Mouse (Mus musculus): ENCODE results near the gene Tent5b. TPM values are rescaled to one million over a fixed set of nuclear protein-coding genes. Genes with fewer than 3 reads are reported as not detected.

The Tent5b gene
- polyA plus RNA-seq (2015; fragmentation: Nextera tagmentation; extraction: Ambion mirVana): 1.0 and 1.3 TPM in 2 replicates

DNA sequence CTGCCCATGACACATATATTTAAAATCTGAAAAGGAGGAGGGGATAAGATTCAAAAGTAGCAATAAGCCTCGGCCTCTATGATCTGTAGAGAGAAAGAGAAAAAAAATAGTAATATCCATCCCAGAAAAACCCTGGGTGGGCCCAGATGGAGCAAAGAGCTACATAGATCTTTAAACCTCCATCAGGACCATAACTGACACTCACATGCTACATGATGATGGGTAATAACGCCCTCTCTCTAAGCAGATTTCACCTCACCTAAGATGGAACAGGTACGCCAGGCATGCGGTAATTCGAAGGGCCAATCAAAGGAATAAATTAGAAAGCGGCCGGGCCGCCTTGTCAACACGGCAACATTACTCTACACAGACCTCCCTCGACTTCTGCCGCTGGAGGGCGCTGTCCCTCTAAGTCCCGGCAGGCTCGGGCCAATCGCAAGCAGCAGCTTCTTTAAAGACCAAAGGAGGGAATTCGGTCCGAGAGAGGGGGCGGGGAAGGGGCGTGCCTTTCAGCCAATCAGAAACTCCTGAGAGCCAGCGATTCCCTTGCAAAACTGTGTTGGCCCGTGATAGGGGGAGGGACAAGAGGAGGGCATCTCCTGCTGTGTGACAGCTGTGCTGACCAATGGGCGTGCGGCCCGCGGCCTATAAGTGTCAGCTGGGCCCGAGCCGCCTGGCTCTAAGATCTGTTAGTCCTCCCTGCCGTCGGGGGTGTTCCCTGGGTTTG lies at the start of gene Tent5b:
Gene Tent5b, plus strand, starts transcription at position 675 of the 727 bp plus-strand sequence.
- WGBS: 3% methylated on average over 29 of the region's 29 CpGs

DNA sequence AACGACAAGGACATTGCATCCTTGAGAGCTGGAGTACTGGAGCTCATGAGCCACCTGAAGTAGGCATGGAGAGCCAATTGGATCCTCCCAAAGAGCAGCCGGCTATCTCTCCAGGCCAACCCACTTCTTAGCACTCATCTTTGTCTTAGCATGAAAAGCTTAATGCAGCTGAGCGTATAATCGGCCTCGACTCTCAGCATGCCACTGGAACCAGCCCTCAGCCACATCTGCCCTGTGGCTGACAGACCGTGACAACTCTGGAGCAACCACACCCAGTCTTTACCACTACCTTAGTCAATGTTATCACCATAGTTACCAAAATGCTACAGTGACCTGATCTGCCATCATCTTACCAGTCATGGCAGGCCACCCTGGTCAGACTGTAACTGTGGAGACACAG lies 48.4 kb upstream of the Tent5b start:
- no peak for ATAC-seq (replicated peaks; ENCODE audit: extremely low read depth, insufficient read depth, low FRiP score)
- Histone ChIP-seq H3K4me1 (ENCODE audit: control insufficient read depth, insufficient read depth, low read length) (no peaks in the 10 kb centered on the region), H3K9ac (ENCODE audit: low read length) (no peak overlapping the region), H3K4me3 (ENCODE audit: low read length) (no peak overlapping the region), H3K9me3 (replicated peaks; ENCODE audit: control insufficient read depth, low read length) (no peaks in the 10 kb centered on the region), H3K27me3 (ENCODE audit: control insufficient read depth, insufficient read depth, low read length) (no peaks in the 10 kb centered on the region), H3K27ac (ENCODE audit: low read length) (no peak overlapping the region), H3K4me2 (ENCODE audit: low read depth, low read length) (no peak overlapping the region), H3K36me3 (ENCODE audit: control insufficient read depth, insufficient read depth) (no peaks in the 10 kb centered on the region)
- WGBS: 79% methylated on average over 6 of the region's 6 CpGs

More for the DNA sequence above, at the start of gene Tent5b:
- ATAC-seq (replicated peaks; ENCODE audit: extremely low read depth, insufficient read depth, low FRiP score): peak; percentile 98
- no peaks in the 10 kb centered on the region for H3K36me3 ChIP-seq (ENCODE audit: control insufficient read depth, insufficient read depth)
- H3K27me3 ChIP-seq (ENCODE audit: control insufficient read depth, insufficient read depth, low read length): peaks cover 32% of the 10 kb centered on the region
- H3K9me3 ChIP-seq (replicated peaks; ENCODE audit: control insufficient read depth, low read length): no peaks in the 10 kb centered on the region
- peak within 1 kb of the TSS; percentile 79 for H3K4me2 ChIP-seq (ENCODE audit: low read depth, low read length)
- H3K9ac ChIP-seq (ENCODE audit: low read length): peak within 1 kb of the TSS; percentile 68
- H3K4me1 ChIP-seq (ENCODE audit: control insufficient read depth, insufficient read depth, low read length): peaks cover 18% of the 10 kb centered on the region
- no peak within 1 kb of the TSS for H3K27ac ChIP-seq (ENCODE audit: low read length)
- peak within 1 kb of the TSS; percentile 58 for H3K4me3 ChIP-seq (ENCODE audit: low read length)

GRCm38 (mm10) chr4:133432560-133433171 lies 47.3 kb upstream of the Tent5b start:
- Histone ChIP-seq H3K4me3 (ENCODE audit: low read length) (no peak overlapping the region), H3K36me3 (ENCODE audit: control insufficient read depth, insufficient read depth) (no peaks in the 10 kb centered on the region), H3K4me2 (ENCODE audit: low read depth, low read length) (peak overlapping the region; percentile 6; the same call in 1 of the 2 replicates), H3K9ac (ENCODE audit: low read length) (no peak overlapping the region), H3K27ac (ENCODE audit: low read length) (no peak overlapping the region), H3K4me1 (ENCODE audit: control insufficient read depth, insufficient read depth, low read length) (no peaks in the 10 kb centered on the region), H3K9me3 (replicated peaks; ENCODE audit: control insufficient read depth, low read length) (no peaks in the 10 kb centered on the region), H3K27me3 (ENCODE audit: control insufficient read depth, insufficient read depth, low read length) (no peaks in the 10 kb centered on the region)
- no peak for ATAC-seq (replicated peaks; ENCODE audit: extremely low read depth, insufficient read depth, low FRiP score)
- WGBS: 18% methylated on average over 17 of the region's 17 CpGs

DNA sequence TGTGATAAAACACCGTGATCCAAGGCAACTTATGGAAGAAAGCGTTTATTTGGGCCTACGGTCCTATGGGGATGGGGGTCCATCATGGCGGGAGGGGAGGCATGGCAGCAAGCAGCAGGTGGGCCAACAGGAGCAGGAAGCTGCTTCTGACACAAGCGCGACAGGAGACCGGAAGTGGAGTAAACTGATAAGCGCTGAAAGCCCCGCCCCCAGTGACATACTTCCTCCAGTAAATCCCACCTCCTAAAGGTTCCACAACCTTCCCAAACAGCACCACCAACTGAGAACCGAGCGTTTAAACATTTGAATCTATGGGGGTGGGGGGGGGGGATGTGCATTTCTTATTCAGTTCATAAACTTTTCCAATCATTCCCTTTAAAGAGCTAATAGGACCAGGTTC lies 44.0 kb upstream of the Tent5b start:
- 81% methylated on average over 11 of the region's 11 CpGs for WGBS
- H3K4me3 ChIP-seq (ENCODE audit: low read length): no peak overlapping the region
- ATAC-seq (replicated peaks; ENCODE audit: extremely low read depth, insufficient read depth, low FRiP score): no peak
- H3K4me2 ChIP-seq (ENCODE audit: low read depth, low read length): no peak overlapping the region
- H3K9me3 ChIP-seq (replicated peaks; ENCODE audit: control insufficient read depth, low read length): no peaks in the 10 kb centered on the region
- H3K36me3 ChIP-seq (ENCODE audit: control insufficient read depth, insufficient read depth): no peaks in the 10 kb centered on the region
- H3K27me3 ChIP-seq (ENCODE audit: control insufficient read depth, insufficient read depth, low read length): no peaks in the 10 kb centered on the region
- H3K9ac ChIP-seq (ENCODE audit: low read length): no peak overlapping the region
- no peak overlapping the region for H3K27ac ChIP-seq (ENCODE audit: low read length)
- peaks cover 12% of the 10 kb centered on the region for H3K4me1 ChIP-seq (ENCODE audit: control insufficient read depth, insufficient read depth, low read length)

- H3K9ac ChIP-seq (ENCODE audit: low read length): 0 out of 2 replicates have a peak overlapping the region, but pooled peaks have one; percentile 22
- 11% methylated on average over 17 of the region's 17 CpGs for WGBS
- H3K9me3 ChIP-seq (replicated peaks; ENCODE audit: control insufficient read depth, low read length): no peaks in the 10 kb centered on the region
- H3K4me1 ChIP-seq (ENCODE audit: control insufficient read depth, insufficient read depth, low read length): peaks cover 12% of the 10 kb centered on the region
- 0 out of 2 replicates have a peak, but pooled peaks have one; percentile 37 for ATAC-seq (replicated peaks; ENCODE audit: extremely low read depth, insufficient read depth, low FRiP score)
- no peaks in the 10 kb centered on the region for H3K36me3 ChIP-seq (ENCODE audit: control insufficient read depth, insufficient read depth)
- peak overlapping the region; percentile 1; the same call in 1 of the 2 replicates for H3K4me3 ChIP-seq (ENCODE audit: low read length)
- H3K4me2 ChIP-seq (ENCODE audit: low read depth, low read length): peak overlapping the region; percentile 54
- no peak overlapping the region for H3K27ac ChIP-seq (ENCODE audit: low read length)
- H3K27me3 ChIP-seq (ENCODE audit: control insufficient read depth, insufficient read depth, low read length): no peaks in the 10 kb centered on the region
Observed at GRCm38 (mm10) chr4:133439460-133440376, 40.2 kb upstream of the Tent5b start.

DNA sequence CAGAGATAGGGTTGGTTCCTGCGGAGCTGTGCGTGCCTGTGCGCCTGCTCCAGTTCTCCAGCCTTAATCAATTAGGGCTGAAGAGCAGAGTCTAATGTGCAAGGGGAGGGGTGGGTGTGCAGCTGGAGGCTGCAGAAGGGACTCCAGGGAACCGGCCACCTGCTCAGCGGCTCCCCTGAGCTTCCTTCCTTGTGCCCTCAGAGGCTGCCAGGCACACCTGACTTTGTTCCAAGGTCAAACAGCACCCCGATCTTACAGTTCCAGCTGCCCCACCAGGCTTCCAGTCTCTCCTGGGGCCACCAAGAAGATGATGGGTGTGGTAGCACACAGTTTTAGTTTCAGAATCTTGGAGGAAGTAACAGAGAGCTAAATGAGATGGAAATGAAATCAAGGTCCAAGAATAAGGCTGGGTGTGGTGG lies 39.5 kb upstream of the Tent5b start:
- 0 out of 2 replicates have a peak overlapping the region, but pooled peaks have one; percentile 22 for H3K9ac ChIP-seq (ENCODE audit: low read length)
- no peaks in the 10 kb centered on the region for H3K36me3 ChIP-seq (ENCODE audit: control insufficient read depth, insufficient read depth)
- H3K27me3 ChIP-seq (ENCODE audit: control insufficient read depth, insufficient read depth, low read length): no peaks in the 10 kb centered on the region
- H3K9me3 ChIP-seq (replicated peaks; ENCODE audit: control insufficient read depth, low read length): no peaks in the 10 kb centered on the region
- H3K4me3 ChIP-seq (ENCODE audit: low read length): peak overlapping the region; percentile 1; the same call in 1 of the 2 replicates
- no peak overlapping the region for H3K27ac ChIP-seq (ENCODE audit: low read length)
- peak overlapping the region; percentile 54 for H3K4me2 ChIP-seq (ENCODE audit: low read depth, low read length)
- ATAC-seq (replicated peaks; ENCODE audit: extremely low read depth, insufficient read depth, low FRiP score): no peak
- 10% methylated on average over 6 of the region's 6 CpGs for WGBS
- H3K4me1 ChIP-seq (ENCODE audit: control insufficient read depth, insufficient read depth, low read length): peaks cover 12% of the 10 kb centered on the region

- ATAC-seq (replicated peaks; ENCODE audit: extremely low read depth, insufficient read depth, low FRiP score): no peak
Observed at GRCm38 (mm10) chr4:133442194-133442593, 37.7 kb upstream of the Tent5b start.

DNA sequence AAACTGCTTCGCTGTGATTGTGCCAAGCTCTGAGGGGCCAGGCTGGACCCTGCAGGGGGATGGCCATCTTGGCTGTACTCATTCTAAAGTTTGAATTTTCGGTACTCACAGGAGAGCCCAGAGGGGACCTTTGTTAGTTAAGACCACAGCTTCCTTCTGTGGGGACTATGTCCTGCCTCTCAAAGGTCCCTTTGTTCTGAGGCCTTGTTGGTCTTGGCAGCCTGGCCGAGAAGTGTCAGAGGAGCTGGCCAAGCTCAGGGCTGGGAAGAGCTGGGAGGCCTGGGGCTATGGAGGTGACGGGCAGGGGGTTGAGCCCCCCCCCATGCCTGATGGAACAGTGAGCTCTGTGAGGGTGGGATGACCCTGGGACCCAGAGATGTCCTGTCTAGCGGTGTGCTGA lies 36.8 kb upstream of the Tent5b start:
- Histone ChIP-seq H3K9me3 (replicated peaks; ENCODE audit: control insufficient read depth, low read length) (no peaks in the 10 kb centered on the region), H3K9ac (ENCODE audit: low read length) (no peak overlapping the region), H3K27me3 (ENCODE audit: control insufficient read depth, insufficient read depth, low read length) (no peaks in the 10 kb centered on the region), H3K27ac (ENCODE audit: low read length) (peak overlapping the region; percentile 75), H3K36me3 (ENCODE audit: control insufficient read depth, insufficient read depth) (no peaks in the 10 kb centered on the region), H3K4me3 (ENCODE audit: low read length) (no peak overlapping the region), H3K4me1 (ENCODE audit: control insufficient read depth, insufficient read depth, low read length) (peaks cover 12% of the 10 kb centered on the region), H3K4me2 (ENCODE audit: low read depth, low read length) (no peak overlapping the region)
- WGBS: 57% methylated on average over 5 of the region's 5 CpGs
- peak; percentile 58 for ATAC-seq (replicated peaks; ENCODE audit: extremely low read depth, insufficient read depth, low FRiP score)

More at GRCm38 (mm10) chr4:133442194-133442593, 37.7 kb upstream of the Tent5b start:
- peaks cover 12% of the 10 kb centered on the region for H3K4me1 ChIP-seq (ENCODE audit: control insufficient read depth, insufficient read depth, low read length)
- no peaks in the 10 kb centered on the region for H3K36me3 ChIP-seq (ENCODE audit: control insufficient read depth, insufficient read depth)
- peak overlapping the region; percentile 75 for H3K27ac ChIP-seq (ENCODE audit: low read length)
- no peaks in the 10 kb centered on the region for H3K27me3 ChIP-seq (ENCODE audit: control insufficient read depth, insufficient read depth, low read length)
- no peak overlapping the region for H3K9ac ChIP-seq (ENCODE audit: low read length)
- H3K4me2 ChIP-seq (ENCODE audit: low read depth, low read length): no peak overlapping the region
- no peaks in the 10 kb centered on the region for H3K9me3 ChIP-seq (replicated peaks; ENCODE audit: control insufficient read depth, low read length)
- 66% methylated on average over 3 of the region's 3 CpGs for WGBS
- H3K4me3 ChIP-seq (ENCODE audit: low read length): no peak overlapping the region
